Mouse (Mus musculus) stomach, postnatal 0 days (tissue): ENCODE results near the gene Pgf.

Source experiments
- CTCF ChIP-seq: IDR thresholded peaks from 2 replicates; pipeline ENCODE4 v1.5.1; 2016; ENCODE audit warnings: antibody characterized with exemption, low read depth, mild to moderate bottlenecking, moderate library complexity
- EP300 ChIP-seq: optimal IDR thresholded peaks from 2 replicates; pipeline ENCODE3; 2016; ENCODE audit warnings: antibody characterized with exemption

DNA sequence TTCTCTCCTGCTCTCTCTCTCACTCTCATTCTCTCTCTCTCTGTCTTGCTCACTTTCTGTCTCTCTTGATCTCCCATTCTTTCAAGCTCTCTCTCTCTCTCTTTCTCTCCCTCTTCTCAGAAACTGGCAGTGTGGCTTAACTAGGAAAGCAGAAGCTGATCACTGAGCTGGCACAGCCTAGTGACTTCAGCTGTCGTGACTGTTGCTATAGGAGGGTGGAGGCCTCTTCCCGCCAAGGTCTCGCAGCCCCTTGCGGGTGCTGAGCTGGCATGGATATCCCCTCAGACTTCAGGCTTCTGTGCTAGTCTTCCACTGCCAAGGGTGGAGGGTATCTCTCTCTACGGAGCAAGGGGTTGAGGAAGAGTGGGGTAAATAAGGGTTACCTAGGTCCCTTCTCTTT, 5.3 kb upstream of the Pgf start:
- no peak for TF ChIP-seq EP300
- TF ChIP-seq CTCF: no peak
